Mouse (Mus musculus): Measurements from ENCODE around the gene Slc22a3. TPM values are rescaled to one million over a fixed set of nuclear protein-coding genes. Genes with fewer than 3 reads are reported as not detected.

Gene Slc22a3
- 0.11 and 0.20 TPM in 2 replicates for polyA plus RNA-seq (2012; rRNA removed)

DNA sequence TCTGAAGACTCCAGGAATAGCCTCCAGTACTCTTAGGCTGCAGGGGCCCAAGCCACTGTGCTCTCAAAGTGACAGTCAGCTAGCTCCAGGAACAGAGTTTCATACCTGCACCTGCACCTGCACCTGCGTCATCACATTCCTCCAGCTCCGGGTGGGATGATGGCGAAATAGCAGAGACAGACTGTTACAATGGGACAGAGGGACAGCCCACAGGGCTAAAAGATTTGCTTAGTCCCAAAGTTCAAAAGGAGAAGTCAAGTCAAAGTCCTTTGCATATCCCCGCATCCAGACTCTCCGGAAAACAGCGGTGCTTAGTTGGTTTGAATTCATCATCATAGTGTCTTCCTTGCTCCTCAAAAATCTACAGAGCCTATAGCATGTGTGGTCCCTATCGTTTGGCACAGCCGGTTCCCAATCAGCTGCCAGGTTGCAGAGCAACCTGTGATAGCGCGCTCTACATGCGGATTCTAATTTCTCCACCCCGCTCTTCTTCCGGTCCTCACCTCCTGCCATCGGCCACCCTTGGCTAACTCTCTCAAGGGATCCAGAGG, at the start of gene Slc22a3:
Gene Slc22a3 (minus strand): TSS at position 51 of the 551 bp plus-strand sequence.
- Histone ChIP-seq H3K27ac (ENCODE audit: control insufficient read depth, insufficient read depth, low read depth, low read length) (no peak within 1 kb of the TSS), H3K36me3 (ENCODE audit: control insufficient read depth, insufficient read depth, low read length) (no peaks in the 10 kb centered on the region), H3K4me3 (ENCODE audit: control insufficient read depth, low read depth, low read length) (peak within 1 kb of the TSS; percentile 1; the same call in 1 of the 2 replicates), H3K27me3 (ENCODE audit: control insufficient read depth, insufficient read depth, low read length) (no peaks in the 10 kb centered on the region), H3K4me1 (ENCODE audit: control insufficient read depth, insufficient read depth, low read length) (peaks cover 5% of the 10 kb centered on the region)
- TF ChIP-seq POLR2A (IDR thresholded peaks at IDR 0.05; ENCODE audit: control insufficient read depth, low read depth, low read length), result no peak
- TF ChIP-seq CTCF (IDR thresholded peaks at IDR 0.05; ENCODE audit: control insufficient read depth, insufficient read depth, insufficient replicate concordance, low read depth, low read length), result no peak

DNA sequence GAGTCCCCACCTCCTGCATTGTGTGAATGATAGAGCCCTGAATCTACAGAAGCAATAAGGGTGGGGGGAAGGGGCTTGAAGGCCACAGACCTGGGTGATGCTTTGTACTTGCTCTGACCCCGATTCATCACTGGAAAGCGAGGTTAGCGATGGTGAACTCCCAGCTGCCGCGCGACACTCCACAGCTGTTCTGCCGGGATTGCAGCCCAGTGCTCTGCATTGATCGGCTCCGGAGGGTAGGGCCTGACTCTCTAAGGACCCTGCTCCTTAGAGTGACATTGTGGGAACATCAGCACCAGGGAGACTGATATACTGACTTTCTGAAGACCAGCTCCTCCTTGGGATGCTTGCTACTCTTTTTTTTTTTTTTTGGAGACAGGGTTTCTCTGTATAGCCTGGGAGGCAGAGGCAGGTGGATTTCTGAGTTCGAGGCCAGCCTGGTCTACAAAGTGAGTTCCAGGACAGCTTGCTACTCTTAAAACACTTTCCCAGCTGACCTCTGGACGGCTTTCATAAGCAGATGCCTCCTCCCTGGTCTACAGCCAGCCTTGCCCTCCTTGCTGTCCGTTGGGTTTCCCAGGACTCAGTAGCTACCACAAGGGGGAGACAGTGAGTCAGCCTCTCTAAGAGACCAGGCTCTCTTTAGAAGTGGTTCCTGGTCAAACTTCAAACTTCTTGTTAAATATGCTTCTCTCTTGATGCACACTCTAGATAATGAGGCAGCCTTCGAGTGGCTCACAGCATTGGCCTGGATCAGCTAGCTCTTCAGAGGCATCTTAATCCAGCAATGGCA, 27.0 kb upstream of the Slc22a3 start:
- H3K4me1 ChIP-seq (ENCODE audit: control insufficient read depth, insufficient read depth, low read length), result peaks cover 5% of the 10 kb centered on the region
- no peak overlapping the region for H3K27ac ChIP-seq (ENCODE audit: control insufficient read depth, insufficient read depth, low read depth, low read length)
- H3K27me3 ChIP-seq (ENCODE audit: control insufficient read depth, insufficient read depth, low read length), result no peaks in the 10 kb centered on the region
- H3K4me3 ChIP-seq (ENCODE audit: control insufficient read depth, low read depth, low read length), result no peak overlapping the region
- H3K36me3 ChIP-seq (ENCODE audit: control insufficient read depth, insufficient read depth, low read length), result no peaks in the 10 kb centered on the region
- peak; percentile 82; the same call in 1 of the 2 replicates for TF ChIP-seq CTCF (IDR thresholded peaks at IDR 0.05; ENCODE audit: control insufficient read depth, insufficient read depth, insufficient replicate concordance, low read depth, low read length)
- TF ChIP-seq POLR2A (IDR thresholded peaks at IDR 0.05; ENCODE audit: control insufficient read depth, low read depth, low read length), result no peak

DNA sequence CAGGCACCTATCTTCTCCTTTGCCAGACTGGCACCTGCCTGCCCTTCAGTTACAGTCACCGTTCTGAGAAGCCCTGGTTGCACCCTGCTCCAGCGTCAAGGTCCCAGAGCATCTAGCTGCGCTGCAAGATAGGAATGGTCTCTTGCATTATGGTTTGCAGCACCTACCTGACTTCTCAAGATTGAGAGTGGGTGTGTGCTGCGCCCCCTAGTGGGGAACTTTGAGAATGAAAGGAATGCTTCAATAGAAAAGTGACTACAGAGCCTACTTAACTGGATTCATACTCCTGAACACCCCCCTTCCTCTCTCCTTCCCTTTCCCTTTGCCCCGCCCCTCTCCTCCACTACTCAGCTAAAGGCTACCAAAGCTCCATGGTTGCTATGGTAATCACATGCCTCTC, 24.6 kb upstream of the Slc22a3 start:
- Histone ChIP-seq H3K27me3 (ENCODE audit: control insufficient read depth, insufficient read depth, low read length) (no peaks in the 10 kb centered on the region), H3K4me3 (ENCODE audit: control insufficient read depth, low read depth, low read length) (no peak overlapping the region), H3K27ac (ENCODE audit: control insufficient read depth, insufficient read depth, low read depth, low read length) (no peak overlapping the region), H3K36me3 (ENCODE audit: control insufficient read depth, insufficient read depth, low read length) (no peaks in the 10 kb centered on the region), H3K4me1 (ENCODE audit: control insufficient read depth, insufficient read depth, low read length) (peaks cover 5% of the 10 kb centered on the region)
- TF ChIP-seq POLR2A (IDR thresholded peaks at IDR 0.05; ENCODE audit: control insufficient read depth, low read depth, low read length) (no peak), CTCF (IDR thresholded peaks at IDR 0.05; ENCODE audit: control insufficient read depth, insufficient read depth, insufficient replicate concordance, low read depth, low read length) (peak; percentile 52; the same call in 1 of the 2 replicates)

DNA sequence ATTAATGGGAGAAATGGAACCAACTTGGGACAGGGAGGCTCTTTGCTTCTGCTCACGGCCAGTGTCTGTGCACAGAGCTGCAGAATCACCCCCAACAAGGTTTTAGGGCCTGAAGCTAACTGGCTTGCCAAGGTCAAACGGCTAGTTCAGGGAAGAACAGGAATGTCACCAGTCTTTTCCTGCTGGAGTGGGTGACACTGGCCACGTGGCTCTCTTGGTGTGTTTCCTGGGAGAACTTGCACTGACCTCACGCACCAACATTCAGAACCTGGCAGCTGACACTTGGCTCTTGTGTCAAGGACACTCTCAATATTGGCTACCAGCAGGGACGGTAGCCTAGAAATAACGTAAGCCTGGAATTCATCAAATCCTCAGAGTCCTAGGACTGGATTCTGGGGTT, 22.6 kb upstream of the Slc22a3 start:
- Histone ChIP-seq H3K27ac (ENCODE audit: control insufficient read depth, insufficient read depth, low read depth, low read length) (no peak overlapping the region), H3K27me3 (ENCODE audit: control insufficient read depth, insufficient read depth, low read length) (no peaks in the 10 kb centered on the region), H3K4me3 (ENCODE audit: control insufficient read depth, low read depth, low read length) (no peak overlapping the region), H3K4me1 (ENCODE audit: control insufficient read depth, insufficient read depth, low read length) (peaks cover 5% of the 10 kb centered on the region), H3K36me3 (ENCODE audit: control insufficient read depth, insufficient read depth, low read length) (no peaks in the 10 kb centered on the region)
- no peak for TF ChIP-seq POLR2A (IDR thresholded peaks at IDR 0.05; ENCODE audit: control insufficient read depth, low read depth, low read length)
- TF ChIP-seq CTCF (IDR thresholded peaks at IDR 0.05; ENCODE audit: control insufficient read depth, insufficient read depth, insufficient replicate concordance, low read depth, low read length), result no peak

DNA sequence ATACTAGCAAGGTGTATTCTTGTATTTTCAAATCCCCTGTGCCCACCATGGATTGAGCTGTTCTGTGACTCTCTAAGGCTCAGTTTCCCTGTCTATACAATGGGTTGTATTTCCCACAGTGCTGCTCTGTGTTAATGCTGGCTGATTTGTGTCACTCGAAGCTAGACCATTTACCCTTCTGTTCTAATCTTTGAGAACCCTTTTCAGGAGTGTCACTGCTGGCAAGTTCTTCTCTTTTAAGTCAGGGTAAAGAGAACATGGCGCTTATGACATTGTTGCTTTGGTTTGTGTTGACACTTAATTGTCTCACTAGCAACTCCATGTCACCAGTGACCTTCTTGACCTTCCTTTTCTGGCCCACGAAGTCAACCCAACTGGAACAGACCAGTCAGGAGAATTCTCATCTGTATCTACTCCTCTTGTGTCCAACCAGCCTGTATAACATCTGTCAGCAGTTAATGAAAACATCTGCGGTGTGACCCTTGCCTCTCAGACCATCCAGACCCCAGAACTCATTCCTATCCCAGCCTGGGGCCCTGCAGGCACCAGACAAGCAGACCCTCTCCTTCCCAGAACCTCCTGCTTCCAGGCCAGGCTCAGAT, 22.0 kb upstream of the Slc22a3 start:
- Histone ChIP-seq H3K4me1 (ENCODE audit: control insufficient read depth, insufficient read depth, low read length) (peaks cover 5% of the 10 kb centered on the region), H3K27ac (ENCODE audit: control insufficient read depth, insufficient read depth, low read depth, low read length) (no peak overlapping the region), H3K36me3 (ENCODE audit: control insufficient read depth, insufficient read depth, low read length) (no peaks in the 10 kb centered on the region), H3K27me3 (ENCODE audit: control insufficient read depth, insufficient read depth, low read length) (no peaks in the 10 kb centered on the region), H3K4me3 (ENCODE audit: control insufficient read depth, low read depth, low read length) (no peak overlapping the region)
- TF ChIP-seq POLR2A (IDR thresholded peaks at IDR 0.05; ENCODE audit: control insufficient read depth, low read depth, low read length), result no peak
- no peak for TF ChIP-seq CTCF (IDR thresholded peaks at IDR 0.05; ENCODE audit: control insufficient read depth, insufficient read depth, insufficient replicate concordance, low read depth, low read length)

DNA sequence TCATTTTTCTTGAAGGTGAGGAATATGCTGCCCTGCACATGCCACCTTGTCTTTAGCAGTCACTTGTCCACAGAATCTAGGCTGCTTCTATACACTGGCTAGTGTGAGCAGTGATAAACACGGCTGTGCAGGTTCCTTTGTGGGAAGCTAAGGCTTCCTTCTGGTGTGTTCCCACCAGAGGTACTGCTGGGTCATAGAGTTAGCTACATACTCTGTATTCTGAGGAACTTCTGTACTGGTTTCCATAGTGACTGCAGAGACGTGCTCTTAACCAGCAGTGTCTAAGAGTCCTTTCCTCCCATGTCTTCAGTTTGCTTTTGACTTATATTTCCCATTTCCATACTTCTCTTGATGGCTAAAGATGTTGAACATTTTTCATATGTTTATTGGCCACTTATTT, 11.6 kb upstream of the Slc22a3 start:
- no peak for TF ChIP-seq CTCF (IDR thresholded peaks at IDR 0.05; ENCODE audit: control insufficient read depth, insufficient read depth, insufficient replicate concordance, low read depth, low read length)
- TF ChIP-seq POLR2A (IDR thresholded peaks at IDR 0.05; ENCODE audit: control insufficient read depth, low read depth, low read length), result no peak
- H3K4me1 ChIP-seq (ENCODE audit: control insufficient read depth, insufficient read depth, low read length), result no peaks in the 10 kb centered on the region
- H3K36me3 ChIP-seq (ENCODE audit: control insufficient read depth, insufficient read depth, low read length), result no peaks in the 10 kb centered on the region
- H3K27ac ChIP-seq (ENCODE audit: control insufficient read depth, insufficient read depth, low read depth, low read length), result no peak overlapping the region
- H3K27me3 ChIP-seq (ENCODE audit: control insufficient read depth, insufficient read depth, low read length), result no peaks in the 10 kb centered on the region
- H3K4me3 ChIP-seq (ENCODE audit: control insufficient read depth, low read depth, low read length), result no peak overlapping the region

DNA sequence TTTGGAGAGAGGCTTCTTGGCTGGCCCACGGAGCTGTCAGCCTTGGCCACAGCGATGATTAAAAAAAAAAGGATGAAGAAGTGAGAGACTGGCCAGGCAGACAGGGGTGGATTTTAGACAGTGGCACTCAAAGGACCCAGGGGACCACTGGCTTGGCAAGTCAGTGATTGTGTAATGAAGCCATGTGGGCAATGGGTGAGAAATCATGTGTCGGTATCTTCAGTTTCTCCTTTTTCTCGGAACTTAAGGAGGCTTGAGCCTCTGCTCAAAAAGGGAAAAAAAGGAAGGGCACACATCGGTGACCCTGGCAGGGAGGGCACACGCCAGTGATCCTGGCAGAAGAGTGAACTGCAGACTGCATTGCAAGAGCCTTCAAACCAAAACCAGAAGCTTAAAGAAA, 10.7 kb upstream of the Slc22a3 start:
- Histone ChIP-seq H3K36me3 (ENCODE audit: control insufficient read depth, insufficient read depth, low read length) (no peaks in the 10 kb centered on the region), H3K4me1 (ENCODE audit: control insufficient read depth, insufficient read depth, low read length) (no peaks in the 10 kb centered on the region), H3K27ac (ENCODE audit: control insufficient read depth, insufficient read depth, low read depth, low read length) (no peak overlapping the region), H3K27me3 (ENCODE audit: control insufficient read depth, insufficient read depth, low read length) (no peaks in the 10 kb centered on the region), H3K4me3 (ENCODE audit: control insufficient read depth, low read depth, low read length) (no peak overlapping the region)
- TF ChIP-seq CTCF (IDR thresholded peaks at IDR 0.05; ENCODE audit: control insufficient read depth, insufficient read depth, insufficient replicate concordance, low read depth, low read length) (no peak), POLR2A (IDR thresholded peaks at IDR 0.05; ENCODE audit: control insufficient read depth, low read depth, low read length) (no peak)
